Mouse (Mus musculus): ENCODE measurements at regions not wholly inside any gene's neighbourhood (a gene's known extent, or its start where the extent isn't known, plus 50 kb on each side); places are given as distances from the start of the nearest gene placed in this dataset.

DNA sequence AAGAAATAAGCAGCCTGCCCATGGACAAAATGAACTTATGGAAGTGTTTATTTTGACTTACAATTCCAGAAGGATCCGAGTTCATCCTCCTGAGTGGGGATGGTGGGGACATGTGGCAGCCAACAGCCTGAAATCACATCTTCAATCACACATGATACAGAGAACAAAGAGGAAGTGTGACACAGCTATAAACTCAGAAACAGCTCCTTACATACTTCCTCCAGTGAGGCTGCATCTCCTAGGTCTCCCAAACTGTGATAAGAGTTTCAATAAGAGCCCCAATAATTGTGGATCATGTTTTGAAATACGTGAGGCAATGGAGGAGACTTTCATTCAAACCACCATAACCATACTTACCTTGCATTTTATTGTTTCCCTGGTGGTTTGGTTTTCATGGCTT lies 103.1 kb upstream of the Ccdc54 start:
- TF ChIP-seq POLR2A (IDR thresholded peaks at IDR 0.05; ENCODE audit: borderline replicate concordance, extremely low read depth, low read depth, low read length): no peak
- no peak for TF ChIP-seq CTCF (IDR thresholded peaks at IDR 0.05; ENCODE audit: insufficient read depth, low read length)

All from lung, adult 2 months (tissue).